Mouse (Mus musculus) midbrain, embryonic 11.5 days (tissue): ENCODE measurements around the gene Rbfox1. TPM values are rescaled to one million over a fixed set of nuclear protein-coding genes. Genes with fewer than 3 reads are reported as not detected.

Source experiments
- ATAC-seq: fragments of 200-750 bp; cut with Nextera tagmentation; 2 replicates; pipeline ENCODE4 v1.8.0; 2017; ENCODE audit warnings: moderate TSS enrichment, moderate library complexity; ENCODE audit not compliant: low FRiP score
- DNase-seq: peaks from one replicate; pipeline ENCODE4 v3.0.0; 2015; ENCODE audit warnings: low spot score; ENCODE audit errors: missing footprints
- H3K27ac ChIP-seq: fragments of 300-500 bp; sonication (generic); 2 replicates; pipeline ENCODE4 v1.5.1; 2014; ENCODE audit warnings: low read depth, low read length
- H3K27me3 ChIP-seq: fragments of 300-500 bp; sonication (generic); 2 replicates; pipeline ENCODE4 v1.6.1; 2014; ENCODE audit warnings: mild to moderate bottlenecking, low read length, moderate library complexity, mixed read lengths; ENCODE audit not compliant: control insufficient read depth, insufficient read depth
- H3K36me3 ChIP-seq: fragments of 300-500 bp; sonication (generic); 2 replicates; pipeline ENCODE4 v1.6.1; 2014; ENCODE audit warnings: mild to moderate bottlenecking, low read length, moderate library complexity, mixed read lengths; ENCODE audit not compliant: control insufficient read depth, insufficient read depth
- H3K4me1 ChIP-seq: fragments of 300-500 bp; sonication (generic); 2 replicates; pipeline ENCODE4 v1.6.1; 2014; ENCODE audit warnings: low read length; ENCODE audit not compliant: control insufficient read depth, insufficient read depth
- H3K4me2 ChIP-seq: fragments of 300-500 bp; sonication (generic); 2 replicates; pipeline ENCODE4 v1.6.1; 2014; ENCODE audit warnings: mild to moderate bottlenecking, moderate library complexity
- H3K4me3 ChIP-seq: fragments of 300-500 bp; sonication (generic); 2 replicates; pipeline ENCODE4 v1.5.1; 2014; ENCODE audit warnings: low read depth, low read length
- H3K9ac ChIP-seq: fragments of 300-500 bp; sonication (generic); 2 replicates; pipeline ENCODE4 v1.6.1; 2014; ENCODE audit warnings: low read length
- H3K9me3 ChIP-seq: fragments of 300-500 bp; sonication (generic); 2 replicates; pipeline ENCODE4 v1.6.1; 2016; ENCODE audit warnings: low read length; ENCODE audit not compliant: control insufficient read depth
- WGBS: fragments of 180-500 bp; shearing (Covaris S2); extraction: QIAGEN DNeasy Blood & Tissue Kit; methylation state at CpG from one replicate; pipeline ENCODE4 v1.1.7; 2014; 5-methylcytosine and 5-hydroxymethylcytosine counted together
- polyA plus RNA-seq: library from polyadenylated mRNA; unstranded; fragments of >200 nt; fragmentation: Nextera tagmentation; extraction: Ambion mirVana; gene quantifications from 2 replicates; pipeline ENCODE4 v1.2.1, GENCODE M21; 2014

Rbfox1 gene
- polyA plus RNA-seq, 1 experiment from 2014 or later: 6.1 TPM

DNA sequence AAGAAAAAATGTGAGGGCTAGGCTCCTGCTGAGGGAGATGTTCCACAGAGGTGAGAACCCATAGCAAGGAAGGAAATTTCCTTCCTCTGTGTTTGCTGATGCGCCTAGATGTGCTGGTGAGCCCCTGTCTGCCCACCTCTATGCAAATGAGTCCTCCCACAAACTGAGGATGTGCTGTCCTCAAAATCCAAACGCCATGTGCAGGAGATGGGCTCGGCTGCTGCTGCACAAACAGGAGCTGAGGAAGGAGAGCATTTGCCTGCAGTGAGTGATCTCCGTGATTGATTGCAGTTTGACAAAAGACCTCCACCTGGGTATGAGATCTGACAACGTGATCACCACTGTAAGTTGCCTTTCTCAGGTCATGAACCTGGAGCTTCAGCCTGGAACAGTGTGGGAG lies 1308.4 kb downstream of the Rbfox1 start:
- no peaks in the 10 kb centered on the region for H3K4me1 ChIP-seq
- WGBS: 74% methylated on average over 5 of the region's 5 CpGs
- H3K9ac ChIP-seq: no peak overlapping the region
- ATAC-seq: no peak
- no peaks in the 10 kb centered on the region for H3K9me3 ChIP-seq
- H3K4me2 ChIP-seq: no peak overlapping the region
- no peaks in the 10 kb centered on the region for H3K36me3 ChIP-seq
- DNase-seq: no peak
- H3K27me3 ChIP-seq: no peaks in the 10 kb centered on the region
- H3K27ac ChIP-seq: no peak overlapping the region
- H3K4me3 ChIP-seq: no peak overlapping the region

DNA sequence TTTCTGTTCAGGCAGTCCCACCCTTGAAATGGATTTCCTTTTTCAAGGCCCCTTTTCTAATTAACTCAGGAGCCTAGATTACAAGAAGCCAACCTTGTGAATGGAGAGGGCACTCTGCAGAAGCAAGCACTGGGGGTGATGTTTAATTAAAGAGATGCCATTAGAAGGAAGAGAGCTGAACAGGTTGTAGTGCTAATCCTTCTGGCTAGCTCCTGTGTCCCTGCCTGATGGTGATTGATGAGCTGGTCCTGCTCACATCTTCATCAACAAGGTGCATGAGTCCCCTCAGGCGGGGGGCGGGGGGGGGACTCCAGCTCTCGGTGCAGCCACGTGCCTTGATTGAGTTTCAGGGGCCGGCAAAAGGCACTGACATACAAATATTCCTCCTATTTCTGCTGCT lies 1312.8 kb downstream of the Rbfox1 start:
- no peaks in the 10 kb centered on the region for H3K27me3 ChIP-seq
- no peak overlapping the region for H3K27ac ChIP-seq
- H3K4me2 ChIP-seq: no peak overlapping the region
- H3K4me1 ChIP-seq: no peaks in the 10 kb centered on the region
- ATAC-seq (no peak), DNase-seq (no peak)
- H3K9me3 ChIP-seq: no peaks in the 10 kb centered on the region
- no peaks in the 10 kb centered on the region for H3K36me3 ChIP-seq
- H3K4me3 ChIP-seq: no peak overlapping the region
- WGBS: 64% methylated on average over 5 of the region's 5 CpGs
- H3K9ac ChIP-seq: no peak overlapping the region

DNA sequence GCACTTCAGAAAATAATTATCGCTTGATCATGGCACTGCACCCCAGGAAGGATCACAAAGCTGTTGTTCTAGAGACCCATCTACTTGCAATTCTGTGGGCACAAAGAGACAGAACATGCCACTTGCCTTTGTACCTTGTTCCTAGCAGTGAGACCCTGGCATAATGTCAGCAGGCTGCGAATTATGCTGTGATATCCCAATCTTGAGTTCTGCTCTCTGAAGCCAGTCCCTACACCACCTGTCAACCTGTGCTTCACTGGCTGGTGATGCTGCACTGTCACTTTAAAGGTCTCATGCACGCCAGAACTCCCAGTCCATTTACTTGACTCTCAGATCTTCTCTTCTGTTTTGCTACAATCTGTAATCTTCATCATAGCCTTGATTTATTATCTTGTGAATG lies 1315.1 kb downstream of the Rbfox1 start:
- no peaks in the 10 kb centered on the region for H3K9me3 ChIP-seq
- no peak overlapping the region for H3K27ac ChIP-seq
- 92% methylated on average over 3 of the region's 3 CpGs for WGBS
- H3K9ac ChIP-seq: no peak overlapping the region
- H3K36me3 ChIP-seq: no peaks in the 10 kb centered on the region
- H3K27me3 ChIP-seq: no peaks in the 10 kb centered on the region
- DNase-seq: no peak
- no peak overlapping the region for H3K4me2 ChIP-seq
- ATAC-seq: no peak
- no peaks in the 10 kb centered on the region for H3K4me1 ChIP-seq
- H3K4me3 ChIP-seq: no peak overlapping the region

DNA sequence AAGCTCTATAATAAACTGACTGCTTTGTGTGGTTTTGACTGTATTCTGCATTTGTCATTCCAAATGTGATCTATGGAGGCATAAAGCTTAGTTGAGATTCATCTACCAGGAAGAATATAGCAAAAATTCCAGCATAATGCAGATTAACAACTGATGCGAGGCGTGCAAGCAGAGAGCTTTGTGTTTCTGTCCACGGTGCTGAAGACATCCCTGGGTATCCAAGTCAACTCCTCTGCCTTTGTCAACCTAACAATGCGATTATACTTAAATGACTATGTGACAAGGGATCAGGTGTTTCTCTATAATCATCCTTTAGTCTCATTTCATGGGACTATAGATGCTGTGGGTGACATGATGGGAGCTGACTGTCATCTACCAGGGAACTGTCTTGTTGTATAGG lies 1316.7 kb downstream of the Rbfox1 start:
- Histone ChIP-seq H3K36me3 (no peaks in the 10 kb centered on the region), H3K4me3 (no peak overlapping the region), H3K4me1 (no peaks in the 10 kb centered on the region), H3K9me3 (no peaks in the 10 kb centered on the region), H3K4me2 (no peak overlapping the region), H3K27ac (no peak overlapping the region), H3K9ac (no peak overlapping the region), H3K27me3 (no peaks in the 10 kb centered on the region)
- ATAC-seq (no peak), DNase-seq (no peak)
- 59% methylated on average over 4 of the region's 4 CpGs for WGBS

DNA sequence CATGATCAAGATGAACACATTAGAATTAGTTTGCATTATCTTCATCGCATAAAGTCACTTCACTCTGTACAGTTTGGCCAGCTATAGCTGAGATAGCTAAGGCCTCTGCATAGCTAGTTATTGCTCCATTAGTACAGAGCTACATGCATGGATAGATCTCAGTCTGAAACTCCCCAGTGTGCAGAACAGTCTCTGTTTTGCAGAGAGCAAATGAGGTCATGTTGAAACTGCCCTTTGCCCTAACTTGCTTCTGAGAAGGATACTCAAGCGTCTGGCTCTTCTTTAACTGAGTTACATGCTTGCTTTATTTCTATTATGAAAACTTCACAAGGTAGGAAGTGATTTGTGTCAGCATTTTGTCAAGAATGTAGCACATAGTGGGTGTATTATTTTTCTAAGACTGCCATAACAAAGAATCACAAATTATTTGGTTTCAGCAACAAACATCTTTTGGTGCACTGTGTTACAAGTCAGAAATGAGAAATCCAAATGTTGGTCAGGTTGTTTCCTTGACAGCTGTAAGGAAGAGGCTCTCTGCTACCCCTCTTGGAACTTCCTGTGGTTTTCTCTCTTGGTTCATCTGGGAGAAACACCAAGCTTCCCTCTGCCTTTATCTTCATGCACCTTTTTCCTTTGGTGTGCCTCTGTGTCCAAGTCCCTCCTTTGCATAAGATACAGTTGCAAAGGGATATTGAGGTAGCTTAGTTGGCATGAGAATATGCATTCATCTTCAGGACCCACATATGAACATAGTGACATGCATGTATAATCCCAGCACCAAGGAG lies 1321.2 kb downstream of the Rbfox1 start:
- Histone ChIP-seq H3K36me3 (no peaks in the 10 kb centered on the region), H3K9me3 (no peaks in the 10 kb centered on the region), H3K4me3 (no peak overlapping the region), H3K4me2 (no peak overlapping the region), H3K27me3 (no peaks in the 10 kb centered on the region), H3K4me1 (no peaks in the 10 kb centered on the region), H3K27ac (no peak overlapping the region), H3K9ac (no peak overlapping the region)
- WGBS: 75% methylated on average over 2 of the region's 2 CpGs
- DNase-seq (no peak), ATAC-seq (no peak)

DNA sequence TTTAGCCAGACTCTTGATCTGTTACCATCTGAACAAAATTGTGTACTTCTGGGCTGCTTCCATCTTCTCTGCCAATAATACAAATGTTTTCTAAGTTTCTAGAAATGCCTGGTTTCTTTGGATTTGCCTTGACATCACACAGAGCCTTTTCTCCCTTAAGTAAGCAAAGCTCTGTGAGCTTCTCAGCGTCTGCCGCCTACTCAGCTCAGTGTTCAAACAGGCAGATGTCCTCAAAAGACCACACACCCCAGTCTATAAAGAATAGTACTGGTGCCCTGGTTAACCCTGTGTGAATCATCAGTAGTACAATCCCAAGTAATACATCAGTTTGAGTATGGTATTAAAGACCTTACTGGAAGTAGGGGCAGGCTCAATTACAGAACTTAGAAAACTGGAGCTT lies 1322.4 kb downstream of the Rbfox1 start:
- ATAC-seq (no peak), DNase-seq (no peak)
- Histone ChIP-seq H3K9ac (no peak overlapping the region), H3K36me3 (no peaks in the 10 kb centered on the region), H3K27ac (no peak overlapping the region), H3K9me3 (no peaks in the 10 kb centered on the region), H3K4me1 (no peaks in the 10 kb centered on the region), H3K4me3 (no peak overlapping the region), H3K27me3 (no peaks in the 10 kb centered on the region), H3K4me2 (no peak overlapping the region)
- 74% methylated on average over 2 of the region's 2 CpGs for WGBS

DNA sequence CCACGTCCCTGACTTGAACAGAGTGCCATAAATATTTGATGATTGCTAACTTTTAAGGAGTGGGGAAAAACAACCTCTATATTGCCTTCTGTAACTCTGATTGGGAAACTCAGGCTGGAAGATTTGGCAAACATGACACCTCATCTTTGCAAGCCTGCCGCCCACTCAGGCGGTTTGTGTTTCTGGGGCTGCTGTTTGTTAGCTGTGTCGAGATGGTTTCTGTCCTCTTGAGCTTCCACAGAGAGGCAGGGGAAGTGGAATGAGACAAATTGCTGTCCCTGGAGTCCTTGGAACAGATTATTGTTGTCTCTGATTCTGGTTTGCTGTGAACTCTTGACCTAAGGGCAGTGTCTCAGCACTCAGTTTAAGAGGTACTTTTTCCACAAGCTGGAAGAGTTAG lies 1327.6 kb downstream of the Rbfox1 start:
- Histone ChIP-seq H3K27ac (no peak overlapping the region), H3K4me3 (no peak overlapping the region), H3K4me1 (no peaks in the 10 kb centered on the region), H3K9ac (no peak overlapping the region), H3K27me3 (no peaks in the 10 kb centered on the region), H3K9me3 (no peaks in the 10 kb centered on the region), H3K36me3 (no peaks in the 10 kb centered on the region), H3K4me2 (no peak overlapping the region)
- no peak for DNase-seq
- 88% methylated on average over 4 of the region's 4 CpGs for WGBS
- ATAC-seq: no peak

DNA sequence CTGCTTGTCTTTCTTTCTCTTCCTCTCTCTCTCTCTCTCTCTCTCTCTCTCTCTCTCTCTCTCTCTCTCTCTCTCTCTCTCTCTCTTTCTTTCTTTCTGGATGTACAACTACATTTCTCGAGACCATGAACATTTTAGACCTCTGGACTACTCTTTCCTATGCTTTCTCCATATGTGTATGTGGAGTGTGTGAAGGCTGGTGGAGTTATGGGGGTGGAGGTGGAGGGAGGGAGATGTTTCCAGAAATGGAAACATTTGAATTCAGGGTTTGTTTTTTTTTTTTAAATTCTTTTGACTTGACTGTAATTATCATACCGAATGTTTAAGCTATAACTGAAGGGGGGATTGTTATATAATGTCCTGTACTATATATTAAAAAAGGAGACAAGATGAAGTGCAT lies 1338.1 kb downstream of the Rbfox1 start:
- Histone ChIP-seq H3K4me1 (peaks cover under 1% of the 10 kb centered on the region; the same call in 1 of the 2 replicates), H3K27ac (no peak overlapping the region), H3K9me3 (no peaks in the 10 kb centered on the region), H3K27me3 (no peaks in the 10 kb centered on the region), H3K36me3 (no peaks in the 10 kb centered on the region), H3K9ac (no peak overlapping the region), H3K4me2 (no peak overlapping the region), H3K4me3 (no peak overlapping the region)
- ATAC-seq: no peak
- no peak for DNase-seq
- 67% methylated on average over 2 of the region's 2 CpGs for WGBS

DNA sequence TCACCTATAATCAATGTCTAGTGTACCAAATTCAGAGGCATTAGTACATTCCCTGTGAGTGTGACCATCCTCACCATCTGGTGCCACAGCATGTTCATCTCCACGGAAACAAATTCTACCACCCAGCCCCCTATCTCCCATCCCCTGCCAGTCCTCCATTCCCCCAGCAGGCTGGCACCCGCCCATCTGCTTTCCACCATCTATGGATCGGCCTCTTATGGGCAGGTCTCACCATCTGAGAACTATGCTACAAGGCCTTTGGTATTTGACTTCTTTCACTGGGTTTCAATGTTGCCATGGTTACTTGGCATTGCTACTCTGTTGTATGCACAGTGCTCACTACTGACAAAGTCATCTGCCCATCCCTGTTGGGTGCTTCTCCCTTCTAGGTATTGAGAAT lies 1340.8 kb downstream of the Rbfox1 start:
- Histone ChIP-seq H3K36me3 (no peaks in the 10 kb centered on the region), H3K4me1 (no peaks in the 10 kb centered on the region), H3K27ac (no peak overlapping the region), H3K9me3 (no peaks in the 10 kb centered on the region), H3K9ac (no peak overlapping the region), H3K27me3 (no peaks in the 10 kb centered on the region), H3K4me2 (no peak overlapping the region), H3K4me3 (no peak overlapping the region)
- ATAC-seq (no peak), DNase-seq (no peak)
- 79% methylated on average over 3 of the region's 3 CpGs for WGBS
